Mouse (Mus musculus): Measurements from ENCODE around the gene Parg. TPM values are rescaled to one million over a fixed set of nuclear protein-coding genes. Genes with fewer than 3 reads are reported as not detected.
"Not testable (repeated sequence)": the region's sequence is repeated elsewhere in the genome, so short reads cannot be mapped to it uniquely, and the experiment has no call there.

Gene Parg
- polyA plus RNA-seq, 1 experiment from 2014 or later: 15.2 TPM

GRCm38 (mm10) chr14:32168653-32169231 is 33.0 kb upstream of the Parg start:
- H3K4me3 ChIP-seq (ENCODE audit: low read depth, low read length): no peak overlapping the region
- no peak for ATAC-seq (ENCODE audit: low FRiP score, low TSS enrichment)
- H3K36me3 ChIP-seq (ENCODE audit: control insufficient read depth, insufficient read depth, low read length): peaks cover 1% of the 10 kb centered on the region
- no peaks in the 10 kb centered on the region for H3K4me1 ChIP-seq (replicated peaks; ENCODE audit: control insufficient read depth, insufficient read depth)
- TF ChIP-seq EP300 (optimal IDR thresholded peaks at IDR 0.05) (no peak), CTCF (IDR thresholded peaks at IDR 0.05; ENCODE audit: low read depth) (no peak)
- H3K9me3 ChIP-seq (ENCODE audit: control insufficient read depth, low read length): no peaks in the 10 kb centered on the region
- 77% methylated on average over 3 of the region's 3 CpGs for WGBS
- no peaks in the 10 kb centered on the region for H3K27me3 ChIP-seq (ENCODE audit: control insufficient read depth, insufficient read depth, low read length)
- H3K9ac ChIP-seq (ENCODE audit: low read length): no peak overlapping the region
- 0 out of 2 replicates have a peak overlapping the region, but pooled peaks have one; percentile 8 for H3K27ac ChIP-seq (replicated peaks)
- H3K4me2 ChIP-seq (replicated peaks; ENCODE audit: low read depth): no peak overlapping the region
- DNase-seq (ENCODE audit: low spot score): no peak

GRCm38 (mm10) chr14:32170137-32170536 is 31.6 kb upstream of the Parg start:
- TF ChIP-seq CTCF (IDR thresholded peaks at IDR 0.05; ENCODE audit: low read depth) (no peak), EP300 (optimal IDR thresholded peaks at IDR 0.05) (no peak)
- Histone ChIP-seq H3K4me3 (ENCODE audit: low read depth, low read length) (no peak overlapping the region), H3K36me3 (ENCODE audit: control insufficient read depth, insufficient read depth, low read length) (peaks cover 4% of the 10 kb centered on the region), H3K9ac (ENCODE audit: low read length) (no peak overlapping the region), H3K27me3 (ENCODE audit: control insufficient read depth, insufficient read depth, low read length) (no peaks in the 10 kb centered on the region), H3K9me3 (ENCODE audit: control insufficient read depth, low read length) (no peaks in the 10 kb centered on the region), H3K27ac (replicated peaks) (no peak overlapping the region), H3K4me2 (replicated peaks; ENCODE audit: low read depth) (no peak overlapping the region), H3K4me1 (replicated peaks; ENCODE audit: control insufficient read depth, insufficient read depth) (no peaks in the 10 kb centered on the region)
- DNase-seq (ENCODE audit: low spot score): no peak
- 83% methylated on average over 4 of the region's 4 CpGs for WGBS
- no peak for ATAC-seq (ENCODE audit: low FRiP score, low TSS enrichment)

DNA sequence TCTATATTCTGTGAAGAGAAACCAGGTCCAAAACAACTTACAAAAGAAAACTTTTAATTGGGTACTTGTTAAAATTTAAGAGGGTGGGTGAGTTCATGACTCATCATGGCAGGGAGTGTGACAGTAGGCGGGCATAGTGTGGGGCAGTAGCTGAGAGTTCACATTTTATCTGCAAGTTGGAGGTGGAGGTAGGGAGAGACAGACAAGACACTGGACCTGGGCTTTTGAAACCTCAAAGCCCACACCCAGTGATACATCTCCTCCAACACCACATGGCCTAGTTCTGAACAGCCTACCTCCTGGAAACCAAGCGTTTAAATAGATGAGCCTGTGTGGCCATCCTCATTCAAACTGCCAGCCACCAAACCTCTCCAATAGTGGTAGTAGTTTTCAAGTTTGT is 26.4 kb upstream of the Parg start:
- peaks cover 9% of the 10 kb centered on the region for H3K36me3 ChIP-seq (ENCODE audit: control insufficient read depth, insufficient read depth, low read length)
- H3K27ac ChIP-seq (replicated peaks): no peak overlapping the region

GRCm38 (mm10) chr14:32176590-32176989 is 25.2 kb upstream of the Parg start:
- WGBS: 76% methylated on average over 4 of the region's 5 CpGs
- H3K4me3 ChIP-seq (ENCODE audit: low read depth, low read length); ATAC-seq (ENCODE audit: low FRiP score, low TSS enrichment); H3K4me2 ChIP-seq (replicated peaks; ENCODE audit: low read depth); H3K9me3 ChIP-seq (ENCODE audit: control insufficient read depth, low read length); H3K27ac ChIP-seq (replicated peaks); H3K4me1 ChIP-seq (replicated peaks; ENCODE audit: control insufficient read depth, insufficient read depth); DNase-seq (ENCODE audit: low spot score); H3K27me3 ChIP-seq (ENCODE audit: control insufficient read depth, insufficient read depth, low read length); H3K9ac ChIP-seq (ENCODE audit: low read length): not testable (repeated sequence)
- peaks cover 14% of the 10 kb centered on the region for H3K36me3 ChIP-seq (ENCODE audit: control insufficient read depth, insufficient read depth, low read length)

More for the DNA sequence above, 26.4 kb upstream of the Parg start:
- no peak for TF ChIP-seq CTCF (IDR thresholded peaks at IDR 0.05; ENCODE audit: low read depth)
- no peak for TF ChIP-seq EP300 (optimal IDR thresholded peaks at IDR 0.05)
- no peaks in the 10 kb centered on the region for H3K4me1 ChIP-seq (replicated peaks; ENCODE audit: control insufficient read depth, insufficient read depth)
- no peak for ATAC-seq (ENCODE audit: low FRiP score, low TSS enrichment)
- H3K27me3 ChIP-seq (ENCODE audit: control insufficient read depth, insufficient read depth, low read length): no peaks in the 10 kb centered on the region
- H3K4me2 ChIP-seq (replicated peaks; ENCODE audit: low read depth): no peak overlapping the region
- DNase-seq (ENCODE audit: low spot score): no peak
- WGBS: 86% methylated on average over 2 of the region's 2 CpGs
- H3K9ac ChIP-seq (ENCODE audit: low read length): no peak overlapping the region
- H3K9me3 ChIP-seq (ENCODE audit: control insufficient read depth, low read length): no peaks in the 10 kb centered on the region
- H3K4me3 ChIP-seq (ENCODE audit: low read depth, low read length): no peak overlapping the region

DNA sequence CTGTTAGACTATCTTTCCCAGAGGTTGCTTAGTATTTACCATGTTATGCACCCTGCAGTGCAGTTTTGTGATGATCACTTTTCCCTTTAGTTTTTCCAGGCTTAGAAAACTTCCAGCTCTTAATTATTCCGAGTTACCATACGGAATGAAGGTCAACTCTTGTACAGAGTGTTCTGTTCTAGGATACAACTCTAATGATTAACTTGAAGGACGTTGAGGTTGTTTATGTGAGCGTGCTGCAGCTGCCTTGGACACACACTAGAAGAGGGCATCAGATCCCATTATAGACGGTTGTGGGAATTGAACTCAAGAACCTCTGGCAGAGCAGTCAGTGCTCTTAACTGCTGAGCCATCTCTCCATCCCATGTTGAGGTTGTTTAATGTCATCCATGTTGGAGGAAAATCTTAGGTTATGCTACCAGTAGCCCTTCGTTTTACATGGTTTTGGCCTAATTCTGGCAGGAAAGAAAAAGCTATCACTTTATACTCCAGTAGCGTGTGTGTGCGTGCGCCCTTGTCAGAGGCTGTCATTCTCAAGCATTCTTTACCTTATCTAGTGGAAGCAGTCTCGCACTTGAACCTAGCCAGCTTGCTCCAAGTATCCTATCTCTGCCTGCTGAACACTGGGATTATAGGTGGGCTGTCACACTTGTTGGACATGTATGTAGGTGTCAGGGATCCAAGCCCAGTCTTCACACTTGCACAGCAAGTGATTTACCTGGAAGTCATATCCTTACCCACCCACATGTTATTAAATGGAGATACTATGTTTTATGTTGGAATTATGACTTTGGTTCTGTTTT is 22.2 kb upstream of the Parg start:
- Histone ChIP-seq H3K4me3 (ENCODE audit: low read depth, low read length) (no peak overlapping the region), H3K4me1 (replicated peaks; ENCODE audit: control insufficient read depth, insufficient read depth) (no peaks in the 10 kb centered on the region), H3K9me3 (ENCODE audit: control insufficient read depth, low read length) (no peaks in the 10 kb centered on the region), H3K27ac (replicated peaks) (no peak overlapping the region), H3K9ac (ENCODE audit: low read length) (no peak overlapping the region), H3K36me3 (ENCODE audit: control insufficient read depth, insufficient read depth, low read length) (peaks cover 12% of the 10 kb centered on the region), H3K4me2 (replicated peaks; ENCODE audit: low read depth) (no peak overlapping the region), H3K27me3 (ENCODE audit: control insufficient read depth, insufficient read depth, low read length) (no peaks in the 10 kb centered on the region)
- TF ChIP-seq EP300 (optimal IDR thresholded peaks at IDR 0.05): no peak
- no peak for TF ChIP-seq CTCF (IDR thresholded peaks at IDR 0.05; ENCODE audit: low read depth)
- WGBS: 90% methylated on average over 10 of the region's 10 CpGs
- no peak for DNase-seq (ENCODE audit: low spot score)
- ATAC-seq (ENCODE audit: low FRiP score, low TSS enrichment): no peak

- Histone ChIP-seq H3K9me3 (ENCODE audit: control insufficient read depth, low read length) (no peaks in the 10 kb centered on the region), H3K27me3 (ENCODE audit: control insufficient read depth, insufficient read depth, low read length) (no peaks in the 10 kb centered on the region), H3K9ac (ENCODE audit: low read length) (no peak overlapping the region), H3K4me1 (replicated peaks; ENCODE audit: control insufficient read depth, insufficient read depth) (no peaks in the 10 kb centered on the region), H3K4me2 (replicated peaks; ENCODE audit: low read depth) (no peak overlapping the region), H3K36me3 (ENCODE audit: control insufficient read depth, insufficient read depth, low read length) (peaks cover 12% of the 10 kb centered on the region), H3K27ac (replicated peaks) (no peak overlapping the region), H3K4me3 (ENCODE audit: low read depth, low read length) (no peak overlapping the region)
- no peak for ATAC-seq (ENCODE audit: low FRiP score, low TSS enrichment)
- DNase-seq (ENCODE audit: low spot score): no peak
- WGBS: 83% methylated on average over 6 of the region's 6 CpGs
- TF ChIP-seq CTCF (IDR thresholded peaks at IDR 0.05; ENCODE audit: low read depth) (no peak), EP300 (optimal IDR thresholded peaks at IDR 0.05) (no peak)
These were observed 20.9 kb upstream of the Parg start for GRCm38 (mm10) chr14:32180861-32181260.

Measured in stomach, postnatal 0 days (tissue).